Mouse (Mus musculus): ENCODE measurements around the gene Ybx3. TPM values are rescaled to one million over a fixed set of nuclear protein-coding genes. Genes with fewer than 3 reads are reported as not detected.

Ybx3 gene
- 10 to 100 TPM; 45.7 to 48.8 TPM for total RNA-seq (2021)

DNA sequence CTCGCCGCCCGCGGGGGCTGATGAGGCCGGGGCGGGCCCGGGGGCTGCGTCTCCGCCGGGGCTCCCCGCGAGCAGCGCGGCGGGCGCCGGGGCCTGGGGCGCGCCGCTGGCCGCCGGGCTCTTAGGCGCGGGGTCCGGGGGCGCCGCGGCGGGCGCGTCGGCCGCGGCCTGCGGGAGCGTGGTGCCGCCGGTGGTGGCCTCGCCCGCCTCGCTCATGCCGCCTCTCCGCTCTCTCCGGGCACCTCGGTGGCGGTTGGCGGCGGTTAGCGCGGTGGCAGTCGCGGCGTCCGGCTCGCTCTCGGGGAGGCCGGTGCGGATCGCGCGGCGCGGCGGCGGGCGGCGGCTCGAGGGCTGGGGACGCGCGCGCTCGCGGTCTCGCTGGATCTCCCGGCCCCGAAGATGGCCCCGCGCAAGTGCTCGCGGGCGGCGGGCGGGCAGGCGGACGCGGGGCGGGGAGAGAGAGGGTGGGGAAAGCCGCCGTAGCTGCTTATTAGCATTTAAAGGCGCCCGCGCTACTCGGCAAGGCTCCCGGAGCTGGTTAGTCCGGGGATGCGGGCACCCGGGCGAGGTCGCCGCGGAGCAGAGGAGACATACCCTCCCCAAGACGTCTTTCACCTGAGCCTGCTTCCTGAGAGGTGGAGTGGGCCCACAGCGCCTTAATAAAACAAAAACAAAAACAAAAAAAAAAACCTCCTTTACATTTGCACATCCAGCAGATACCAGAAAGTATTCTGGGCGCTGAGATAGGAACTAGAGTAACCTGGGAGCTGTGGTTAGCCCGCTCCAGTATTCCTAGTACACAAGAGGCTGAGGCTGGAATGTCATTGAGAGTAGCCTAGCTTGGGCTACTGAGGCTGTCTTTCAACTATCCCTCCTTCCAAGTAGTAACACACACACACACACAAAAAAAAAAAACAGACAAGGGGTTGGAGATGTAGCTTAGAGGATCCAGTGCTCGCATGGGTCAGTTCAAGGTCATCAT, at the start of gene Ybx3:
TSS of gene Ybx3 (minus strand) at position 437 of the 982 bp plus-strand sequence.
- intact Hi-C loops (cut with DNase I) = loop anchor here (2.0 kb wide), 1 partner anchor 30 kb away; no protein-coding TSS in a partner anchor
- peak; percentile 86 to 91 for DNase-seq (ENCODE audit: low spot score in 2 of 2)

DNA sequence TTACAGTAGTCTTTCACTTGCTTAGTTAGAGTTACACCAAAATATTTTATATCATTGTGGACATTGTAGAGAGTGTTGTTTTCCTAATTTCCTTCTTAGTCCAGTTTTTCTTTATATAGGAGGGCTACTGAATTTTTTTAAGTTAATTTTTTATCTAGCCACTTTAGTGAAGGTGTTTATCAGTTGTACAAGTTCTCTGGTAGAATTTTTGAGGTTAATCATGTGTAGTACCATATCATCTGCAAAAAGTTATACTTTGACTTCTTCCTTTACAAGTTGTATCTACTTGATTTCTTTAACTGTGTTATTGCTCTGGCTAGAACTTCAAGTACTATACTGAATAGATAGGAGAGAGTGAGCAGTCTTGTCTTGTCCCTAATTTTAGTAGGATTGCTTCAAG, 48.4 kb upstream of the Ybx3 start:
- intact Hi-C loops (cut with DNase I) = no loop called here
- no peak for DNase-seq (ENCODE audit: low spot score in 2 of 2)

DNA sequence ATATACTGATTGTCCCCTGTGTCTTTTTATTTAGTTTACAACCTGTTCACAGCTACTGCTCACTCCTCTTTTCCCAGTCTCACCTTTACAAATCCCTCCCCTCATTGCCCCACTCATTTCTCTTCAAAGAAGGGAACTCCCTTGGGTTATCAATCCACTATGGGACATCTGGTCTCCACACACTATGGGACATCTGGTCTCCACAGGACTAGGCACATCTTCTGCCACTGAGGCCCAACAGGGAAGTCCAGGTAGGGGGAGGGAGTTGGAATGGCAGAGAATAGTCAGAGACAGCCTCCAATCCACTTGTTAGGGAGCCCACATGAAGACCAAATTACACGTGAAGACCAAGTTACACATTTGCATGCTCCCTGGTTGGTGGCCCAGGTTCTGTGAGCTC, 45.8 kb upstream of the Ybx3 start:
- DNase-seq (ENCODE audit: low spot score in 2 of 2) = no peak
- intact Hi-C loops (cut with DNase I) = no loop called here

DNA sequence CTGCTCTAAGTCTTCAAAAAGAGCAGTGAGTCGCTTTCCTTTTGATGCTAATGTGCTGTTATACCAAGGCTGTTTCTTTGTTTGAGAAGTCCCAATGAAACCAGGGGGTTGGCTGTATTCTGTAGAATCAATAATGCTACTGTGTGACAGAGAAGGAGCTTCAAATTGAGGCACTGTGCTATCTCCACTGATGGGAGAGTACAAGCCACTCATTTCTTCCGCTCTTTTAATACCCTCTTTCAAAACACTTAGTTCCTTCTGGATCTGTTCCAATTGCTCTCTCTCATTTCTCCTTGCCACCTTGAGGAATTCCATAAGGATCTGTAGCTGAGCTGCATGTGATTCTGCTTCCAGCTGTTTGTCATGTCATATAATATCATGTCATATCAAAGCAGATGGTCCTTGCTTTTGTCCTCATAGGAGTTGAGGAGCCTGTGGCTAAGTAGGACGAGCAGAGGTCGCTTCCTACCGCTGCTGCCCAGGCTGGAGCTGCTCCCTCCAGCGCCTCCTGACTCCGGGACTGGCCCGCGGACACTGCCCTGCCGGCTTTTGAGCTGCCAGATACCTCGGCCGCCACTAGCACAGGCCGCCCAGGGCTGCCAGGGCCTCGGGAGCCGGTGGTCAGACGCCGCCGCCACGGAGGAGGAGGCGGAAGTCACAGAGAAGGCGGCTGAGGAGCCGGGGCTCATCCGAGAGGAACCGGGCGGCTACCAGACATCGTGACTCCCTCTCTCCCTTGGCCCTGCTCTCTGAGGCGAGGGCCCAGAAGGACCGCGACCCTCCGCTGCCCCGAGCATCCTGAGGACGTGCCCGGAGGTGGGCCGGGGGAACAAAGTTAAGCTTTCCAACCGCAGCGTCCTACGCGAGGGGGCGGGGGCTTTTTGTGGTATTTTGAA, 45.1 kb upstream of the Ybx3 start:
- no peak for DNase-seq (ENCODE audit: low spot score in 2 of 2)
- intact Hi-C loops (cut with DNase I) = no loop called here

DNA sequence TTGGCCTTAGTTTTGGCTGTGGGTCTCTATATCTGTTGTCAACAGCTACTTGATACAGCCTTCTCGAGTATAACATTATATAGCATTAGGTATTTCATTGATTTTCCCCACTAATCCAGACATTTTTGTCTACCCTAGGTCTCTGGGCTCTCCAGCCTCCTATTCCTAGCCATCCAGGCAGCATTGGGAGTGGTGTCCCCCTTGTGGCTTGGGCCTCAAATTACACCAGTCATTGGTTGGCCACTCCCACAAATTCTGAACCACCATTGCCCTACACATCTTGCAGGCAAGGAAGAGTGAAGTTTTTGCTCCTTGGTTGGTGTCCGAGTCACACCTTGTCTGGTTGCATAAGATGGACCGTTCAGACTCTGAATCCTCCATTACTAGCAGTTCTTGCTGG, 33.3 kb upstream of the Ybx3 start:
- no peak for DNase-seq (ENCODE audit: low spot score in 2 of 2)
- intact Hi-C loops (cut with DNase I) = loop anchor here (1.0 kb wide), 1 partner anchor 54 kb away; no protein-coding TSS in a partner anchor

DNA sequence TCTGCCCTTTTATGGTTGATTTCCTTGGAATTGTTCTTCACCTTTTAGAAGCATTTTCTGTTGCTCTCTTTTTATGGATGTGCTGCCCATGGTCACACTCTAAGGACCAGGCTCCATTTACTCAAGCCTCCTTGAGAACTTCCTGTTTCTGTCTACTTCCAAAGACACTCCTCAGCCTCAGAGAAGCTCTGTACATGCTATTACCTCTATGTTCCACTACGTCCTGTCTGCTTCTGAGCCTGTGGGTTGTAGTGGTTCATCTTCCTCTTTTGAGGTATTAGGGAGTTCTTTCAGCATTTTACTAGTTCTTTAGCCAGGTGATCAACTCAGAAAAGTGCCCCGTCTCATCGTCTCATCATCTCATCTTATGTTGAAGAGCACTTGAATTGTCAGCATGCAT, 31.3 kb upstream of the Ybx3 start:
- no peak for DNase-seq (ENCODE audit: low spot score in 2 of 2)
- intact Hi-C loops (cut with DNase I) = loop anchor here (2.0 kb wide), 1 partner anchor 31 kb away; the partner anchor contains the start of gene Ybx3

DNA sequence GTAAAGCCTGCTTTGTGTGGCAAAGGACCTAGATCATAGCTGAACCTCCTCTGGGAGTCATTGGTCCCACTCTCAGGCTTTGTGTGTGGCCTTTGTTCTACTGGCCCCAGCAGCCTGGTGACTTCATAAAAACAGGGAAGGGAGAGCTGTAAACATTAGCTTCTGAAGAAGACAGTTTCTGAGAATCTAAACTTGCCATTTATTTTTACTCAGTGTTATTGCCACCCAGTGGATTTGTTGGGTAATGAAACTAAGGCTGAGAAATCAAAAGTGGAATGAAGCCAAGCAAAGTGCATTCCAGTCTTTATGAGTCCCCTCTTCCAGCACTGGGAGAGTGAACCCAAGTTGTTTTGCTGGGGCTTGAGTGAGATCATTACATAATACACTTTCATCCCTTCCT, 30.5 kb upstream of the Ybx3 start:
- peak; percentile 20 to 67 for DNase-seq (ENCODE audit: low spot score in 2 of 2)
- intact Hi-C loops (cut with DNase I) = loop anchor here (2.0 kb wide), 1 partner anchor 30 kb away; the partner anchor contains the start of gene Ybx3

DNA sequence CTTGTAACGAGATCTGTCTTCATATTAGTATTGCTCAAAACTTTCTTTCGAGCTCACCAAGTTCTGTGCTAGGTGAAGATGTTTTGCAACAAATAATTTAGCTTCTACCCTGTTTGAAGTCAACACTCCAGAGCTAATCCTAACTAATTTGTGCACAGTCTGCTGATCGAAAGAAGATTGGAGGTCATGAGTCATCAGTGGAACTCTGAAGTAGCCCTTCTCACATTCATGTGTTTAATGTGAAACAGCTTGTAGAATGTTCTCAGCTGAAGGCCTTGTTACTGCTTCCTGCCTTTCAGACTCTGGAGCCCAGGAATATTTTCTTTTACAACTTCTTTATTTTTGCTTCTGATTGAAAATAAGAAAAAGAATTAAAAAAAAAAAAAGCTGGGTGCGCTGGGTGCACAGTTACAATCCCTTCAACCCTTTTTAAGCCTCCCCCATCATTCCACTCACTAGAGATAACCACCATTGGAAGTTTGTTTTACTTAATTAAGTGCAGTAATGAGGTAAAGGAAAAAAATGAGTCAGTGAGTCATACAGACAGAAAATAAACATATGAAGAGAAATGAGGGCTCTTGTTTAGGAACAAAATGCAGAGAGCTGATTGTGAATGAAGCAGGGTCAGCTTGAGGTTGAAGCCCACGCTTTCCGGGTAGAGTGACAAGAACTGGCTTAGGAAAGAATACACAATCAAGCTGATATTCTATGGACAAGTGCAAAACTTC, 23.0 kb upstream of the Ybx3 start:
- intact Hi-C loops (cut with DNase I) = no loop called here

DNA sequence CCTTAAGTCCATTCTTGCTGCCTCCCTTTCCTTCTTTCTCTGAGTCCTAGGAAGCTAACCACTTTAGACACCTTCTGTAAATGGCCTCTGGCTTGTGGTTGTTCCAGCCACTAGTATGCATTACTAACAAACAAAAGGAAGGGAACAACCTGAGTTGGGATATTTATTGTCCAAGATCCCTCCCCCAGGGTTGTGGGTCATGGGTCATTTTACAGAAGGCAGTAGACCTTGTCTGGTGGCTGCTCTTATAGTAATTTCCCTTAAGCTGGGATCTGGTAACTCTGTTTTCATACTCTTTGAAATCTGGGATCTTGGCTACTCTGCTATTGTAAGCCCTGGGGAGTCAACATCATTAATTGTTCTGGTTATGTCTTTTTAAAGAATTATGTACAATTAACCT, 18.7 kb upstream of the Ybx3 start:
- intact Hi-C loops (cut with DNase I) = no loop called here
- no peak for DNase-seq (ENCODE audit: low spot score in 2 of 2)

More for the DNA sequence above, 23.0 kb upstream of the Ybx3 start:
- no peak for DNase-seq (ENCODE audit: low spot score in 2 of 2)

DNA sequence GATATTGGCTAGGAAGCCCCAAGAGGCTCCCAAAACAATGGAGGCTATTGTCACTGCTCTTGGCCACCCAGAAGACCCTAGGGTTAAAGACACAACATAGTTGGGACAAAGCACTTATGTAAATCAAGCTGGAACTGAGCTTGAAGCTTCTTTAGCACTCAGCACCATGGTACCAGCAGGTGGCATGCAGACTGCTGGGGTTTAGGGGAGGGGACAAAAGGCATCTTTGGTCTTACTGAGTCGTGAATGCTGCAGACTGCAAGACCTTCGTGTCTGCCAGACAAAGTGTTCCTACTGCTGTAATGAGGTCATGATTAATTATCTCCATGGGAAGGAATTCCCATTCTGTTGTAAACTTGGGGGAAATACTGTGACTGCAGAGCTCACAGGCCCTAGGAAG, 17.6 kb upstream of the Ybx3 start:
- intact Hi-C loops (cut with DNase I) = no loop called here

DNA sequence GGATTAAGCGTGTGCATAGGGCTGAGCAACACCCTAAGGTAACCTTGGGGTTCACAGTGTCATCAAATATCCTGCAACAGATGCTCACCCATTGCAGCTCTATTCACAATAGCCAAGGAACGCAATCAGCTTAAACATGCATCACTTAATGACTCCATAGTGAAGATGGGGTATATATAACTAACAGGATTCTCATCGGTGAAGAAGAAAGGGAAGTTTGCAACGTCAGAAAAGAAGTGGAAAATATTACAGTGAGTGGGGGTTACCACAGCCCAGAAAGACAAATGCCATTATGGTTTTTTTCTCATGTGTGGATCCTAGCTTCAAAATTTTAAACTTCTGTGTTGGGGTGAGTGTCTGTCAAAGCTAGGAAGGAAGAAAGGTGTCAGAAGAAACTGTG, 16.9 kb upstream of the Ybx3 start:
- DNase-seq (ENCODE audit: low spot score in 2 of 2) = no peak
- intact Hi-C loops (cut with DNase I) = no loop called here

More for the DNA sequence above, 17.6 kb upstream of the Ybx3 start:
- no peak for DNase-seq (ENCODE audit: low spot score in 2 of 2)

DNA sequence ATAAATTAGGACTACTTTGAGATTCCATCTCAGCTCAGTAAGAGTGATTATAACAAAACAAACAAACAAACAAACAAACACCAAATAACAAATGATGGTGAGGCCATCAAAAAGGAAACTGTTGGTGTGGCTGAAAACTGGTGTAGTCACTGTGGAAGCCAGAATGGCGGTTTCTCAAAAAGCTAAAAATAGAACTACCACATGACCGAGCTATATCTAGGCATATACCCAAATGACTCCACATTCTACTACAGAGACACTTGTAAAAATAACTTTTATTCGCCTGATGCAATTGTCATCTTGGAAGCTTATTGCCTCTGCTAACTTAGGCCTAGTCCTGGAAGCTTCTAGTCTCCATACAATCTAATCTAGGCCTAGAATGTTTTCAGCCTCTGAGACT, 16.0 kb upstream of the Ybx3 start:
- intact Hi-C loops (cut with DNase I) = no loop called here
- no peak for DNase-seq (ENCODE audit: low spot score in 2 of 2)

DNA sequence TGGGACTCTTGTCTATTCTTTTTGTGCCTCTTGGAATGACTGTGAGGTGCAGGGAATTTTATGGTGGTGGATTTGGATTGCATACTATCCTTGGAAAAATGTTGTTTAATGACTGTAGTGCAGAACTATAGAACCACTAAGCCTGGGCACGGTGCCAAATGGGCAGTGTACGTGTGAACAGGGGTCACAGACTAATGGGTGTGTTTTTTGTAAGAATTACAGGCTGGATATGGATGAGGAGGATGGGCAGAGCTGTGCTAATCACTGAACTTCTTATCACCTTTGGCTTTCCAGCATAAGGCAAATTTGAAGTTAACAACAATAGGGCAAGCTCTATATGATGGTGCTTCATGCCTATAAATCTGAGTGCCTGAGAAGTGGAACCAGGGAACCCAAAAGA, 14.8 kb upstream of the Ybx3 start:
- no peak for DNase-seq (ENCODE audit: low spot score in 2 of 2)
- intact Hi-C loops (cut with DNase I) = no loop called here

DNA sequence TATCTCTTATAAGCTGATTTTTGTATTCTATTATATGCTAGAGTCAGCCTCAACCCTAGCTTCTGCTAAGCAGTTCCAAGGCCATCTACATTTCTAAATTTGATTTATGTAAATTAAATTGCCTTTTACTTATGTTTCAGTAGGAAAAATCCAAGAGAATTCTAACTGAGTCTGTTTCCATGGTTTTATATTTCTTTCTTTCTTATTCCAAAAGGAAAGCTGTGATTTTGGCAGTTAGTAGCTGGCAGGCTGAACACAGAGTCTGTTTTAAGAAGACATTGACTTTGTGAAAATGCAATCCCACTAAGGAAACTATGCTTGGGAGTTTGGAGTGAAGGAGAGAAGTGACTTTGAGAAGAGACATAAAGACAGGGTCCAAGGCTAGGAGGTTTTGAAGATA, 14.3 kb upstream of the Ybx3 start:
- intact Hi-C loops (cut with DNase I) = no loop called here
- peak in 1 of 2 experiments; percentile 67 for DNase-seq (ENCODE audit: low spot score in 2 of 2)

DNA sequence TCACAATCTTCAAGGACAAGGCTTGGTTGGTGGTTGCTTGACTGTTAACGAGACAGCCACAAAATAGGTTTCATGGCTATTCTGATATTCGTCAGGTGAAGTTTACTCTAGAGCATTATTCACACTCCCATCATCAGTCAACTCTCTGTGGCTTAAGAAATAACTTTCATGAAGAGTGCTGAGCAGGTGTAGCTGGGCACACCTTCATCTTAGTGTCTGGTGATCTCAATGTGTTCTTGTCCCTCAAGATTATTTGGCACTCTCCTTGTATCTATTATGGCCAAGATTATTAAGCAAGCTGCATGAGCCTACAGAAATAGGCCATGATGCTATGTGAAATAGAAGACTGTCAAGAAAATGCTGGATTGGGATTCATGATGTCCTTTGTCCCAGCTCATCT, 13.0 kb upstream of the Ybx3 start:
- intact Hi-C loops (cut with DNase I) = no loop called here
- no peak for DNase-seq (ENCODE audit: low spot score in 2 of 2)

DNA sequence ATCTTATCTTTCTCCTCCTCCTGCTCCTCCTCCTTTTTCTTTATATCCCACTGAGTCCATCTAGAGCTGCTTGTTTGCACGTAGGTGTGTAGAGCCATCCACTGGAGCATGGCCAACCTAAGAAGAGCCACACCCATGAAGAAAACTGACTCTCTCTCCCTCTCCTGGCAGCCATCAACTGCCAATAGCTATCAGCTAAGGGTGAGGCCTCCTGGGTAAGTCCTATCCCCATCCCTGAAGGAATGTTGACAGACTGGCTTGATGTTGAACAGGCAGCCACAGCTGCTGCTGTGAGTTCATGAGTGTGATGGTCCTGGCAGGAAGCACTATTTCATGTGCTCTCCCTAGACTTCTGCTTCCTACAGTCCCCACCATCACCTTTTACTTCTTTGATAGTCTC, 8.4 kb upstream of the Ybx3 start:
- intact Hi-C loops (cut with DNase I) = no loop called here
- no peak for DNase-seq (ENCODE audit: low spot score in 2 of 2)

DNA sequence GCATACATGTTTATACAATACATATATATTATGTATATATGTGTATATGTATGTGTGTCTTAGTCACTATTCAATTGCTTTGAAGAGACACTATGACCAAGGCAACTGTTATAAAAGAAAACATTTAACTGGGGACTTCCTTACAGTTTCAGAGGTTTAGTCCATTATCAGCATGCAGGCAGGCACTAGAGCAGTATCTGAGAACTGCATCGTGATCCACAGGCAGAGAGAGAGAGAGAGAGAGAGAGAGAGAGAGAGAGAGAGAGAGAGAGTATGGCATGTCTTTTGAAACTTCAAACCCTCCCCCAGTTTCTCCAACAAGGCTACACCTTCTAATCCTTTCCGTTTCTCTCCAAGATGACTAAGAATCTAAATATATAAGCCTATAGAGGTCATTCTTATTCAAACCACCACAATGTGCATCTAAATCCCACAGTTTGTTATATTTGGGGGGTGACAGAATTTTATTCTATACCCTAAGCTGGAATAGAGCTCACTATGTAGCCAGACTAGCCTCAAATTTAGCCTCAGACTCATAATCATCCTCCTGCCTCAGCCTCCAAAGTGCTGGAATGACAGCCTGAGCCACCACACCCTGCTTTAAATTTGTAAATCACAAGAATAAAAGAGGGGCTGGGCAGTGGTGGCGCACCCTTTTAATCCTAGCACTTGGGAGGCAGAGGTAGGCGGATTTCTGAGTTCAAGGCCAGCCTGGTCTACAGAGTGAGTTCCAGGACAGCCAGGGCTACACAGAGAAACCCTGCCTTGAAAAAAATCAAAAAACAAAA, 5.8 kb upstream of the Ybx3 start:
- DNase-seq (ENCODE audit: low spot score in 2 of 2) = no peak
- intact Hi-C loops (cut with DNase I) = no loop called here

DNA sequence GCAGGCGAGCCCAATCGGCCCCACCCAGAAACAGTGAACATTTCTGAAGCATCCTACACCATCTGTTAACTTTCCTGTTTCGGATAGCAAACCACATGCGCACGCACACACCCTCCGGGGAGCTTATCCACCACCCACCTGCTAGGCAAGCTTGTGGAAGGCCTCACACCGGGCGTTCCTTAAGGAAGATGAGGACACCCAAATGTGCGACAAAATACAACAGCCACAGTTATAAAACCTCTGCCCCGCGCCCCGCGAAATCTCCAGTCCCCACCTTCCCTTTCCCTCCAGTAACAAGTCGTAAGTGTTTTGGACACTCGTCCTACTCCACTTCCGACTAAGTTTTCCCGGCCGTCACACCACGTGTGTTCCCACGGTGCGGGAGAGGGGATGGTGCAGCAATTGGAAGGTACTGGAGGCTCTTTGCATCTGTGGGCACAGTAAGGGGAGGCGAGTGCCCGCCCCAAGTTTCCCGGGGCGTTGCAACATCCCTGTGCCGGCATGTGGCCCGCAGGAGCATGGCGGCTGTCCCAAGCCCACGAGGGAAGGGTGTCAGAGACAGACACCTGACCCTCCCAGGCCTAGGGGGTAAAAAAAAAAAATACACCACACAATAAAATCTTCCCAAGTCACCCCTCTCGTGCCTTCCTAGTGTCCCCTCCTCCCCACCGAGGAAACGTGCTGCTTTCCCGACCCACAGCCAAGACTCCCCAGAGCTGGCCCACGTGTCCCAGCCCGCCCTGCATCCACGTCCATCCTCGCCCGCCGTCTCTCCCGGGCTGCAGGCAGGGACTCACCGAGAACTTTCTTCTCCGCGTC, 846 bp downstream of the Ybx3 start:
- intact Hi-C loops (cut with DNase I) = loop anchor here (2.0 kb wide), 1 partner anchor 31 kb away; no protein-coding TSS in a partner anchor
- DNase-seq (ENCODE audit: low spot score in 2 of 2) = peak; percentile 77 to 95
